Mouse (Mus musculus): Measurements from ENCODE around the gene Chit1.

GRCm38 (mm10) chr1:134062411-134063085, 48.5 kb upstream of the Chit1 start:
- TF ChIP-seq POLR2A (IDR thresholded peaks at IDR 0.05; ENCODE audit: insufficient read length, low read depth) (no peak), CEBPB (IDR thresholded peaks at IDR 0.05; ENCODE audit: insufficient read depth, poor library complexity, severe bottlenecking) (no peak), MYOD1 (IDR thresholded peaks at IDR 0.05; ENCODE audit: control insufficient read depth in 1 of 3, insufficient read length in 2 of 3, low read depth in 2 of 3) (no peak), MYOG (IDR thresholded peaks at IDR 0.05; ENCODE audit: control insufficient read depth in 1 of 3, insufficient read depth in 1 of 3, insufficient read length in 2 of 3, low read depth in 2 of 3) (no peak), POLR2AphosphoS2 (IDR thresholded peaks at IDR 0.05; ENCODE audit: insufficient read length, low read depth) (no peak), TCF12 (IDR thresholded peaks at IDR 0.05; ENCODE audit: insufficient read depth, poor library complexity, severe bottlenecking) (no peak), TCF3 (IDR thresholded peaks at IDR 0.05; ENCODE audit: insufficient read length, low read depth) (no peak), USF1 (IDR thresholded peaks at IDR 0.05; ENCODE audit: low read depth) (no peak), E2F4 (IDR thresholded peaks at IDR 0.05; ENCODE audit: insufficient read depth) (no peak), MAX (IDR thresholded peaks at IDR 0.05; ENCODE audit: low read depth) (no peak), SRF (IDR thresholded peaks at IDR 0.05; ENCODE audit: control insufficient read depth, insufficient read length, low read depth) (no peak)

Measured in myocyte (in vitro differentiated cells).